Mouse (Mus musculus) lung, postnatal 4 days (tissue): ENCODE measurements around the gene Pacs2.

Experiments used
- DNase-seq, 2 experiments: peaks; one replicate each; pipeline ENCODE4 v3.0.0; 2021

Gene Pacs2

DNA sequence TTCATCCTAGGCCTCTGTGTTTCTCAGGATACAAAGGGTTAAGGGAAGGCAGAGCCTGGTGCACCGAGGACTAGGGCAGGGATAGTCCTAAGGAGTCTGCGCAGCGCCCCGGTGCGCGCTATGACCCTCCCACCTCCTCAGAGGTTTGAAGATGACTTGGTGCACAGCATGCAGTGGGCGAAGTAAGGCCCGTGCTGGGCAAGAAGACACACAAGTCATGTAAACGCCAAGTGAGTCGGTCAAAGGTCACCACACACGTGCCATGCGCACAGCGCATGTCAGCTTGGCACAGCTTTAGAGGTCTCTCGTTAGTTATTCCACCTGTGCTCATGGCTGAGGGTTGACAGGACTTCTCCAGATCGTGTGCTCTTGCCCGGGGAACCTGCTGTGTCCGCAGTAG is 75.7 kb downstream of the Pacs2 start:
- no peak for DNase-seq

DNA sequence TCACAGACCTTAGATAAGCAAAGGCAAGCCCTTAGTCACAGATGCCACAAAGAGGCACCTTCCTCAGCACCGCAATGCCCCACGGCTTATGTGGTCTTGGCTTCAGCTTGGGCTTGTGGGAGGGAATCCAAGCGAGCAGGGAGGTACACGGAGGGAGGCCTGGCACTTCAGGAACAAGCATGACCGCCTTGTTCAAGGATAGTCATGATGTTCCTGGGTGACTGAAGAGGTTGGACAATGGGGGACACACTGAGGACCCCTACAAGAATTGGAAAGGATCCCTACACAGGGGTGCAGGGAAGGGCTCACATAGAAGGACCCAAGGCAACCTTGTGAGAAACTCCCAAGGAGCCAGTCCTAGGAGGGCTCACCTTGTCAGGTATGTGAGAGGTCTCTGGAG is 82.7 kb downstream of the Pacs2 start:
- no peak for DNase-seq

DNA sequence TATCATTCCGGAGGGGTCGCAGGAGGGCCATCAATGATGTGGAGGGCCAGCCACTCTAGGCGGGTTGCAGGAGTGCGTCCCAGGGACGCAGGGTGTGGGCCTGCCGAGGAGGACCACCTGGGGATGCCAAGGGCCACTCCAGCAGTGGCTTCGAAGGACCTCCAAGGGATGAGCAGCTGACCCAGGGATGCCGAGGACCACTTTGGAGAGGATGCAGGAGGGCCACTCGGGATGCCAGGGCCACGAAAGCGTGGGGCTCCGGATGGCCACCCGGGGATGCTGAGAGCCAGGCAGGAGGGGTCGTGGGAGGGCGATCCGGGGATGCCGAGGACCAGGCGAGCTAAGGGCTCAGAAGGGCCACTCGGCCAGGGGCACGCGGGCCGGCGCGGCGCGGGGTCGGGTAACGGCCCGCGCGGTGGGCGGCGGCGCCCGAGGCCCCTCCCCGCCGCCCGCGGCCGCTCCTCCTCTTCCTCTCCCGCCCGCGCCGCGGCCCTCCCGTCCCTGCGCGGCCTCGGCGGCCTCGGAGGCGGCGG is 83.5 kb downstream of the Pacs2 start, which contains the start of gene Mta1:
Mta1 (plus strand) TSS at position 530 of the 533 bp plus-strand sequence.
- DNase-seq, result peak; percentile 55 to 73

DNA sequence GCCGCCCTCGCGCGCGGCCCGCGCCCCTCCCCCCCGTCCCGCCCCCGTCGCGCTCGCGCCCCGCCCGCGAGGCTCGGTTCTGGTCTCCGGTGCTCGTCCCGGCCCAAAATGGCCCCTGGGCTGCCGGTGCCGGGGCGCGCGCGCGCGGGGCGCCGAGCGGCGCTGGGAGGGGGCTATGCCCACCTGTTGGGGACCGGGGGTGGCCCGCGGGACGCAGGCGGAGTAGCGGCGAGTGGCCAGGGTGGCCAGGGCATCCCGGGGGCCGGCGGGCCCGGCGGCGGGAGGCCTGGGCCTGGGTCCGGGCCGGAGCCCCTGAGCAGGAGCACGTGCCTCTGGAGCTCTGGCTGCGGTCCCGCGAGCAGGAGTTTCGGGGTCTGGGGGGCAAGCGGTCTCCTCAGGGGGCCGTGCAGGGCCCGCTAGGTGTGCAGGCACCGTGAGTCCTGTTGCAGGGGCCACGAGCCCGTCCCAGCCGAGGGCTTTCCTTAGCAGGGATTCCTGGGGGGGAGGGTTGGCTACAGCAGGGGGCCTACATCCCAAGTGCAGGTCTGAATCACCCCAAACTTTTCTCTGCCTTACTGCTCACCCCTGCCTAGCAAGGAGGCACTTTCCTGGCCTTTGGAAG is 84.3 kb downstream of the Pacs2 start:
- peak; percentile 44 to 45 for DNase-seq

DNA sequence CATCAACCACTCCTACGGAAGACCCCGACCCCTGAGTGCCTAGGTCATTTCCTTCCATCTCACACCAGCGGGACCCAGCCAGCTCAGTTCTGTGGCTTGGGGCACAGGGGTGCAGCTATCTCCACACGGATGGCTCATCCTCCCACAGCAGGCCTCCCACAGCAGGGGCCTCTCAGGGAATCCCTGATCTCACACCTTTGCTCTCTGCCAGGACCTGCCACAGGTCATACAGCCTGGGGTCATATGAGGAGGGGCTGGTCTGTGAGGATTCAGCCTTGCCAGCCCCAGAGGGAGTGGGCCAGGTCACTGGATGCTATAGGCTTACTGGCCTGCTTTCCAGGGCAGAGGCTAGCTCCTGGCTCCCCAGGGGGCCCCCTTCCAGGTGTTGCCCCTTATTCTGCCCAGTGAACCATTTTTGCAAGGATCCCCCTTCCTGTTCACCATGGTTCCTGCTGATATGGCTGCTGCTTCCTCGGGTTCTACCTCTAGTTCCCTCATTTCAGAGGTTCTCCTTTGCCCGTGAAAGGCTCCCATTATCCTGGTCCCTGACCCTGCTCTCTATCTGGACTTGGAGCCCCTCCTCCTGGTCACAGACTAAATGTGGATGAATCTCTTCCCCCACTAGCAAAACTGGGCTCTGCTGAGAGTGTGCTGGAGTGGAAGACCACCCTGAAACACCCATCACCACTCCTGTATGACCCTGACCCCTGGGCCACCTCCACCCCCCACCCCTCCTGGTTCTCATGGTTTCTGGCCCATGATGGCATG is 85.3 kb downstream of the Pacs2 start:
- DNase-seq, result no peak

DNA sequence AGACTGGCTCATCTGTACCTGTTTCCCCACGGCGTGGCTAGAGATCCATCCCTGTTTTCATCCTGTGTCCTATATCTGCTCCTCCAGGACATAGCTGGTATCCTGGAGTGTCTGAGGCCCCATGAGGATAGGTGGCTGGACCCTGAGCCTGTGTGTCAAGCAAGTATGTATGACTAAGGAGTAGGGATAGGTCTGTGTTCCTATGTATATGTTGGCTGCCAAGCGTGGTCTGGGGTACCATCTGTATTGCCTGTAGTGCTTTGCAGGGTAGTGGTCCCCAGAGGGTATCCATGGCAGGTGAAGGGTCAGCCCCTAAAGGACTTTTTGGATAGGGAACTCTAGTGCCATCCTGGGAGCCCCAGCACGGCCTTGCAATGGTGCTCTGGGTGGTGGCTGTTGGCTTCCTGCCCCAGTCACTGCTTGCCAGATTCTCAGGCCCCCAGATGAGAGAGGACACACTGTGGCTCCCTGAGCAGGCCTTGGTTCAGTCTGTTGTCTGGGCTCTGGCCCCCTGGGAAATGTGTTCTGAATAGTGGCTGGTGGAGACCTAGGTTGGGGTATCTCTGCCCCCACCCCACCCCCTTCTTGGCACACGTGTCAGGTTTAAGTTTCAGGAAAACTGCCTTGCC is 86.3 kb downstream of the Pacs2 start:
- peak; percentile 30 to 59 for DNase-seq

DNA sequence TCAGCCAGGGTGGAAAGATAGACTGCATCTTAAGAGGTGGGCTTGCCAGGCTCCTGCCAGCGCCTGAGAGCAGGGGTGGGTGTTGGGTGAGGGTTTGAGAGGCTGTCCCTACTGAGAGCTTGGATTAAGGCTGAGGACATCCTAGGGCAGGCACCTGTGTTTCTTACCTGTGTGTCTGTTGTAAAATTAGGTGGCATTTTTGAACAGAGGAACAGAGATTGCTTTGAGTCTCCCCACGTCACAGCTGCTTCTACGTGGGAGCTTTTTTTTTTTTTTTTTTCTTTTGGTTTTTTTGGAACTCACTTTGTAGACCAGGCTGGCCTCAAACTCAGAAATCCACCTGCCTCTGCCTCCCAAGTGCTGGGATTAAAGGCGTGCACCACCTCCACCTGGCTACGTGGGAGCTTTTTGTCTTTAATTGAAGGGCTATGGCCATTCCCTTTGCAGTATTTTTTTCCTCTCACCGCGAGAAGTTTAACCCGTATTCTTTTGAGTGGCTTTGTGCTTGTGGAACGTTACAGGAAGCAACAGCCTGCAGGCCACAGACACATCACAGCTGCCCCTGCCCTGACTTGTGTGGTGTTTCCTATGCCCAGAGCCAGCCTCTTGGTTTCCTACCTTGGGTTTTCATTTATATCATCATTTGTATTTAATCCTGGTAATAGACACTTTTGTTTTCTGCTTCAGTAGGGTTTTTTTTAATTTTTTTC is 87.1 kb downstream of the Pacs2 start:
- no peak for DNase-seq

DNA sequence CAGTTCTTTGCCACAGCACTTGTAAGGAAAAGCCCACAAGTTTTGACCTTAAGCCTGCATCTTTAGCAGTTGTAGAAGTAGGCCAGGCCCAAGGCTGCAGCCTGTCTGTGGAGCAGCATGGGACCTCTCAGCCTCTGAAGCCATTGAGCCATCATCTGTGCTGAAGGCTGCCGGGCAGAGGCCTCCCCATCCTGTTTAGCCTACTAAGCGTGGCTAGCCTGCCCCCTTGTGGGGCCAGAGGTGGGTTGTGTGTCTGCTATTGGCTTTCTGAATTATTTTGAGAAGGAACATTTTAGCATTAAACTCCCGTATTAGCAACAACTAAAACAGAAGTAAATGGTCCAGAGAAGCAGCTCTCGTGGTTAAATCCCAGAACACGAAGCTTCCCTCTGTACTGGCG is 88.2 kb downstream of the Pacs2 start:
- peak; percentile 71 to 72 for DNase-seq

DNA sequence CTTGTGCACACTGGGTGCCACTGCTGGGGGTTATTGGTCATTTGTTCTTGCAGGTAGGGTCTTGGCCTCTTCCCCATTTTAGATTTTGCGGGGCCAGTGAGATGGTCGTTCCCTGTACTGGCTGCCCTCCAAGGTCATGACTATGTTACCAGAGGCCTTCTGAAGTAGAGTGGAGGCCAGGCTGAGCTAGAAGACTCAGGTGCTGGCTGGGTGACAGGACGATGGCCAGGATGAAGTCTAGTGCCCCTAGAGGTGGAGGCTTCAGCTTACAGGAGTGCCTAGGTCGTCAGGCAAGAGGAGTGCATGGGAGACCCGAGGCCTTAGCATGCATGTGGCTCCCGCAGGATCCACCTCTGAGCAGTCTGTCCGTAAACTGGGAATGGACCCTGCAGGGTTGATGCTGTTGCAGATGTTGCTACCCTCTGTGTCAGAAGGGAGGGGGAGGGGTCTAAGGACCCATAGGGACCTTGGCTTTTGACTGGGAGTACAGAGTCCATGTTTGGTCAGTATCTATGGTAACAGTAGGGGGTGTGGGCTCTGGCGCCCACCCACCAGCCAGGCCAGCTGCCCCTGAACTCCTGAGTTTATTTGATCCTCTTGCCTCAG is 89.6 kb downstream of the Pacs2 start:
- peak in 1 of 2 experiments; percentile 34 for DNase-seq

DNA sequence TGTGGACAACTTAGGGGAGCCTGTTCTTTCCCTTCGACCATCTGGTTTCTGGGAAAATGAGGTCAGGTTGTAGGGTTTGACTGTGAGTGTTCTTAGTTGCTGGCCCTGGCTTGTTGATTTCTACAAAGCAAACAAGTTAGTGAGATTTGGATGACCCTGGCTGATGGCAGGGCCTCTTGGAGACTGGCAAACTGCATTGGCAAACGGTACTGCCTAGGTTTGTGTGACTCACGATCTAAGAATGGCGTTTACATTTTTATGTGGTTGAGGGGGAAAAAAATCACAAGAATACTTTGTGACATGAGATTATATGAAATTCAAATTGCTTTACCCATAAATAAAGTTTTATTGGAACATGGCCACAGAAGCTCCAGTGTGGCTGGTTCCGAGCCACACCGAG is 92.1 kb downstream of the Pacs2 start:
- no peak for DNase-seq

DNA sequence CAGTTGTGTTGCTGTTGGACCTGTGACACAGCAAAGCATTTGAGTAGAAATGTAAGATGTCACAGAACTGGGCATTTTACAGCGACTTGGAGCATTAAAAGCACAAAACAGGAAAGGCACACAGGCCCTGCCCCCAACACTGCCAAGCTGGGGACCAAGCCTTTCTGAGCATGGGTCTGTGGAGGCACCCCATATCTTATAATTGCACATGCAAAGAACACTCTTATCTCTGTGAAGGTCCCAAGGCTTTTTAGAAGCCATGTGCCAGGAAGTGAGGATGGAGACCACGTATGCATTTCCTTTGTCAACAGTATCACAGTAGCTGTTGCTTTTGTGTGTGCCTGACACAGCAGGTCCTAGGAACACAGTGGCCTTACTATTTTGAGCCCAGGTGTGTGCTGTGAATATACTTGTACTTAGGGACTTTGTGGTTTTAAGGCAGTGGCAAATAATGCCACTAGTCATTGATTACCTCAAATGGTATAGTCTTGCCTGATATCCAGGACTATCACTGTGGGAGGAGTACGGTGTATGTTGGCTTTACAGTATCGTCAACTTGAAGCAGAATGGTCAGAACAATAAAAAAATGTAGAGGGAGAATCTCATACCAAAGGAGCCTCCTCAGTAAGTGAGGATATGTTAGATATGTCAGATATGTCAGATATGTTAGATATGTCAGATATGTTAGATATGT is 93.3 kb downstream of the Pacs2 start:
- DNase-seq, result no peak

DNA sequence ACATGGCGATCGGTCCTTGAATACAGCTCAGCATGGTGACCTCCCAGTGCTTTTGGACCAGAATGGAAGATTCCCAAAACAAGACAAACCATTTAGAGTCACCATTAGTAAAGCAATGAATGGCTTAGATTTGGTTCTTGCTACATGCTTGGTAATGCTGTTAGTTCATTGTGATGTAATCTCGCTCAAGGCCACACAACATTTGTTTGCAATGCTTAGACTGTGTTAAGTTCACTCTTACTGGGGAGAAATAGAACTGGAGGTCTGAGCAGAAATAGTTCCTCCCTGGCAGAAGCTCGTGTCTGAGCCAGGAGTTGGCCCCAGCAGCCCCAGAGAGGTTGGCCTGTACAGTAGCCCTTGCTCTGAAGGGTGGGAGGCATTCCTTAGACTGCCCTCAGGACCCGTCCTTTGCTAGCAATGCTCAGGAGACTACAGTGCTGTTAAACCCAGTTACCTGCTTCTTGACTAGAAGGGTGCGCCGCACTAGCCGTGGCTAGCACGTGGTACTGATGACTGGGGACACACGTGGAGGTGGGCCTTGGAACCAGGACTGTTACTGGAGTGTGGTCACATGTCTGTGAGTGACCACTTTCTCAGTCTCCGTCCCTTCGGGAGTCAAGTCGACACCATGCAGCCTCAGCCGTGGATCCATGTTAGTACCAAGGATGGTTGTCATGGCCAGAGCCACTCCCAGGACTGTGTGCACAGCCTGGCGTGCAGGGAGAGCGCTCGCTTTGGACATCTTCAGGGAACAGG is 94.4 kb downstream of the Pacs2 start:
- DNase-seq, result no peak

DNA sequence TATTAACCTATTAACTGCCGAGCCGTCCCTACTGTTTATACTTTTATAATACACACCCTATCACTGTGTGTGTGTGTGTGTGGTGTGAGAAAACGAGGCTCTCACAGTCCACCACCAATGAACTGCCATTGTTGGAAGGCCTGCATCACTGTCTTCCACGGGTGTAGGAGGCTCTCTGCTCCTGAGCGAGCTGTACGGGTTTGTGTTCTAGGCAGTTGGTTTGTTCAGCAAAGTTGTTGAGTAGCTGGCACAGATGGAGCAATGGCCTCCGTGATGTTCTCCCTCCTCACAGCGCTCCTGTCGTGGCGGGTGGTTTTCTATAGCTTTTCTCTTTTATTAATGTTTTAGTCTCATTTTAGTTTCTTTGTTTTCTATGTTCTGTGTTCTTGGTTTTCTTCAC is 95.5 kb downstream of the Pacs2 start:
- DNase-seq, result no peak

DNA sequence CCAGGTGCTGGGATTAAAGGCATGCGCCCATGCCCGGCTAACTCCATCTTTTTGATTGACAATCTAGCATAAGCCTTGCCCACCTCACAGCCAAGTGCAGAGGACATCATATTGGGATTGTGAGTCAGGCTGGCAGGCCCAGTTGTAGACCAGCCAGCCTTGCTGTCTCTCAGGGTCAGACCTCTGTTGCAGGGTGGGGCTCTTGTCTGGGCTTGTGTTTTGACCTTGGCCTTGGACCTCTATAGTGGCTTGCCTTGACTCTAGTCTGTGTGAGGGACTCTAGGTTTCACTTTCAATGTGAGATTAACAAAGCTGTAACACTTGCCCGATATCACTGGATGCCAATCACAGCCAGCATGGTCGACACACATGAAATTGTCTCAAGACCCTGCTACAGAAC is 99.8 kb downstream of the Pacs2 start:
- no peak for DNase-seq

DNA sequence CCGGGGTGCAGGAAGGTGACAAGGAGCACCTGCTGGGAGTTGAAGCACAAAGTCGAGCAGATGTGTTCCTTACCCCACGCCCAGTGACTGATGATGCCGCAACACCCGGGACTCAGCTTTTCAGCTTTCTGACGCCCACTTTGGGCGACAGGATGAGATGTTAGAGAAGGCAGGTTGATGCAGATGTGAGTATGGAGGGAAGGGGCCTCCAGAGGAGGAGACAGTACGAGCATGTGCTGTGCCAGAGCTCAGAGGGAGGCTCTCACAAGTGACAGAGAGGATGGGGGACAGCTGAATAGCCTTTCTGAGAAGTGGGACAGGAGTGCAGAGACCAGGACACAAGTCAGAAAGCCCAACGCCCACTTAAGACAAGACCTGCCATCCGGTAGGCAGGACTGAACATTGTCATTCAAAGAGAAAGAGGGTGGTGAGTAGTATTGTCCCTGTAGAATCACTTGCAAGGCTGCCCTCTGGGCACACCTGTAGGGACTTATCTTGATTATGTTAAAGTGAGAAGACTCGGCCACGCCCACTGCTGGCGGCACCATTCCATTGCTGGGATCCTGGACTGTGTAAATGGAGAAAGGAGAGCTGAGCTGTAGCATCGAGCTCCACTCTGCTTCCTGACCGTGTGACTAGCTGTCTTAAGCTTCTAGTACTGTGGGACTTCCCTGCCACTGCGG is 100.7 kb downstream of the Pacs2 start:
- DNase-seq, result no peak

DNA sequence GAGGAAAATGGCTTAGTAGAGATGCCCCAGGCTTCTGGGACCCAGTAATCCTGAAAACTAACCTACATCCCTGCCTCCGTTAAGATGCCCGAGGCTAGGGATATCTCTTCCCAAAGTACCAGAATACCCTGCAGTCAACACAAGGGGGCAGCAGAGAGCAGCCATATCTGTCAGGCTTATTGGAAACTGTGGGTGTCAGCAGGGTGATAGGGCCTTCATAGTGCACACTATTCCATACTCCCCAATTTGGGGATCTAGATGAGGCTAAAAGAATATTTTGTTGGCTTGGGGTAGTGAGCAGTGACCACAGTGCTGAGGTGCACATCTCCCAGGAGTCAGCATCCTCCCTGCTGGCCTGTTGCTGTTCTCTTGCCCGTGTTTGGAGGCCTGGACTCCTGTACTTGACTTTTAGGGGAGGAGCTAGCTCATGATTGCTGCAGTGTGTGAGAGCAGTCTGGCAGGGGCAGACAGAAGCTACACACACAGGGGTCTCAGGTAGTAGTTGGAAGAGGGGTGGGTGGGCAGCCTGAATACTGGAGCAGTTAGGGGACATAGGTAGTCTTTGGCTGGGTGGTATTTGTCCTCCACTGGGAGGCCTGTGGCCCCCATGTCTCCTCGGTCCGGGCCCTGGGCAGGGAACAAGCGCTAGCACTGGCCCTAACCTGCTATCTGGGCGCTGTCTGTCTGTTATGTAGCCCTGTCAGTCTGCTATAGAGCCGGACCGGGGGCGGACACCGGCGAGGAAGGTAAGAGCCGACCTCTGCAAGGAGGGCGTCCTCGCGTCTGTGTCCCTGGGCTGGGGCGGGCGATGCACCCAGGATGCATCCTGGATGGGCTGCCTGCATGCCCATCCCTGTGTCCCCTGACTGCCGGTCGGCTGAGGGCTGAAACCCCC is 105.5 kb downstream of the Pacs2 start:
- peak; percentile 72 to 87 for DNase-seq
